Mouse (Mus musculus) embryo, embryonic 11.5 days (tissue): ENCODE data around the gene Lpcat2.

Experiments used
- DNase-seq: peaks from one replicate; pipeline ENCODE4 v3.0.0-alpha.2; 2012; ENCODE audit warnings: low read depth, low spot score

The Lpcat2 gene

DNA sequence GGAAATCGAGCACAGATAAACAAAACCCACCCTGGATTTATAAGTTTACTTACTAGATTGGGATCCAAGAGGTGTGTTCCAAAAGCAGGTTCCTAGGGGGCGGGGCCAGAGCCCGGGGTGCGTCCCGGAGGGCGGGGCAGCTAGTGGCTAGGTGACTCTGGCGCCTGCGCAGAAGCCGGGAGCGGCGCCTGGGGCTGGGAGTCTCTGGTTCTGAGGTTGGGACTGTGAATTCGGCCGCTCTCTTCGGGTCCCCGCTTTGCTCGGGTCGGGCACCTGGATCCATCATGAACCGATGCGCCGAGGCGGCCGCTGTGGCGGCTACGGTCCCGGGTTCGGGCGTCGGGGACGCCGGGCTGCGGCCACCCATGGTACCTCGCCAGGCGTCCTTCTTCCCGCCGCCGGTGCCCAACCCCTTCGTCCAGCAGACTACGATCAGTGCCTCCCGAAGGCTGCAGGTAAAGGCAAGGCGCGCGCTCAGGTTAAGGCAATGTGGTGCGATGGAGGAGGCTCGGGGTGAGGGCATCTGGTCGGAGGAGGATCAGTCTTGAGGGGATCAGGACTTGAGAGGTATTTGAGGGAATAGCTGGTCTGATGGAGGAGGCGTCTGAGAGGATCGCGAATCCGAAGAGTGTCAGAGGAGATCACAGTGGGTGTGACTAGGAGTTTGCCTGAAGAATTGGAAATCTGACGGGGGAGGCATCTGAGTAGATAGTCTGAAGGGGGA is at the start of gene Lpcat2:
Gene Lpcat2, plus strand, starts transcription at position 169 of the 724 bp plus-strand sequence.
- DNase-seq = peak; percentile 46

DNA sequence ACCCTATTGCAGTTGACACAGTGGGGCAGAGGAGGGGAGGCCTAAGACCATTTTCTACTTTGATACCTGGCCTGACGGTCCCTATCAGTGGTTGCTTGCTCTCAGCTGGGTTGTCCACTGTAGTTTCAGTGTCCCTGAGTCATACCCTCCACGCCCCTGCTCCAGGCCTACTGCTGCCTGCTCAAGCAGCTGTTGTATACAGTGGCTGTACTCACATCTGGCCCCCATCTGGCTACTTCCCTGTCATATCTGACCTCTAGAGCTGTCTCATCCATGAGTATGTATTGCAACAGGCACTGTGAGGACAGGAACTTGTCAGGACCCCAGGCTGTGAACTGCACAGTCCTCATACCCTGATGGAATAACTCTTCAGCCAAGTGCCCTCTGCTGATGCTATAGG is 42.4 kb upstream of the Lpcat2 start:
- no peak for DNase-seq

DNA sequence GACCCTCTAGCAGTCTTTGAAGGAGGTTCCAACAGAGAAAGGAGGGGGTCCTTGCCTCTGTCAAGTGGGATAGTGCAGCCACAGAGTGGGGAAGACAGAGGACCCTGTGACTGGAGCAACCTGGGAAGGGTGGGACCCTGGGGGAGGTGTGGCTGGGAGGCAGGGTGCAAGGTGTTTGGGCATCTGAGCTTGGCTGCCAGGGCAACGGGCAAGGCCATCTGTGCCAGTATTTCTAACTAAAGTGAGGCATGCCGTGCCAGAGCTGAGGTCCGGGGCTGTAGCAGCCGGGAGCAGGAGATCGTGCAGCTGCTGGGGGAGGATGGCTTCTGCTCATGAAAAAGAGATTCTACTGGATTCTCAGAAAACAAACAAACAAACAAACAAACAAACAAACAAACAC is 39.5 kb upstream of the Lpcat2 start:
- no peak for DNase-seq

DNA sequence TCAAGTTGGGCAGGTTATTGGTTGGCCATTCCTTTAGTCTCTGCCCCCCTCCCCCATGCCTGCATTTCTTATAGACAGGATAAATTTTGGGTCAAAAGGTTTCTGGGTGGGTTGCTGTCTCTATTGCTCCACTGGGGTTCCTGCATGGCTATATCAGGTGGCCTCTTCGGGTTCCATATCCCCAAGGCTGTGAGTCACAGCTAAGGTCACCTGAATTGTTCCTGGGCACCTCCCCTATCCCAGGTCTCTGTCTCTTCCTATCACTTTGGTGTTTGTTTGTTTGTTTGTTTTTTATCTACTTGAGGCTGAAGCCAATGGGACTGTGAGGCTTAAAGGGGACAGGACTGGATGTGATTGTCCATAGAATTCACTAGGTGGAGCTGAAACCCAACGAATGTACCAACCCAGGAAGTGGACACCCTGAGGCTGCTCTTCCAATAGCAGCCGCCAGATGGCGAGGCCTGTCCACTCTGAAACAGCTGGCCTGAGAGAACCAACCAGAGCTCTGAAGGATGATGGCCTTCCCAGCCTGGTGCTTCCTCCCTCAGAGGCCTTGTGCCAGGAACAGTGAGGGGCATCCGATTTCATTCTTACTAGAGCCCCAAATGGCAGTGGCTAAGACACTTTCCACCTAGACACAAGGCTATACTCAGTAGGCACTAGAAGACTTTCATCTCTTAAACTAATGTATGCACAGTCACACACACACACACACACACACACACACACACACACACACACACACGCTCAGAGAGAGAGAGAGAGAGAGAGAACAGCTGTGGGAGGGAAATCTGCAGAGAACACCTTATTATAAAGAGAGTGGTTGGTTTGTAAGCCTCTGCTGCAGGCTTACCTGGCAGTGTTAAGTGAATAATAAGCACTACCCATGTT is 37.0 kb upstream of the Lpcat2 start:
- DNase-seq = peak; percentile 87

DNA sequence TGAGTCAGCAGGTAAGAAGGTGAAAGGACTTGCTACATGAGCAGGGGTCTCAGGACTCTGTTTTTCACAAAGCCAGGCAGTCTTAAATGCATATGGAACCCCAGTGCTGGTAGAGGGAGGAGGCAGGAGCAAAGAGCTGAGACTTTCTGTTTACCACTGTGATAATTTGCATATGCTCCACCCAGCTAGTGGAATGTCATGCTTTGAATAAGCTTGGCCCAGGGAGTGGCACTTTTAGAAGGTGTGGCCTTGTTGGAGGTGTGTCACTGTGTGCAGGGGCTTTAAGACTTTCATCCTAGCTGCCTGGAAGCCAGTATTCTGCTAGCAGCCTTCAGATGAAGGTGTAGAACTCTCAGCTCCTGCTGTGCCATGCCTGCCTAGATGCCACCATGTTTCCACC is 34.0 kb upstream of the Lpcat2 start:
- DNase-seq = no peak

DNA sequence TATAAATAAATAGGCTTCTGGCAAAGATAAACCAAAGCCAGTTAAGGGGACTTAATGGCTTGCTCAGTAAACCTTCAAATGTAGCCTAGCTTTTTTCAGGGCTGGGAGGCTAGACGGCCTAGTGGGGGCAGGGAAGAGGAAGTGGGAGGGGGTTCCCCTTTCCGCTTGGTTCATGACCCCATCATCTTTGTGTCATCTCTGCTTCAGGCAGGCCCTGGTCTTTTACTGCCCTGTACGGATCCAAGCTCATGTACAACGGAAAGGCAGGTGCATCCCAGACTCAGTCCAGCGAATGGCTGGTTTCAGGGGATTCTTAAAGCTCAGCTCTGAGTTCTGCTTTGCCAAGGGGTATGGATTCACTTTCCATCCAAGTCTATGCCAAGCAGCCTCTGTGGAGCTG is 32.8 kb upstream of the Lpcat2 start:
- no peak for DNase-seq

DNA sequence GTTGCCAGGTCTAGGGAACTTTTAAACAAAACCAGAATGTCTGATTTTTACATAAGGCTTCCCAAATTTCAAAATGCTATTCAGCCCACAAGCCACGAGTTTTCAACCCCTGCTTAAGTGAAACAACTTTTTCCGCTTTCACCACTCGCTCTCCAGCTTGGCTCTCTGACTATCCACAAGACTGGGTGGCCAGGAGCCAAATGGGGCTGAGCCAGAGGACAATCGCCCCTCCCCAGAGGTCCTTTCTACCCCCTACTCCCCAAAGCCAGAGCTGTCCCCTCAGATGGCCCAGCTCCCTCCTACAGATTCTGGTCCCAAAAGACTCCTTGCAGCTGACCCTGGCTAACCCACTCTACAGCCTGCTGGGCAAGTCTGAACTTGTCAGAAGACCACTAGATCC is 29.1 kb upstream of the Lpcat2 start:
- DNase-seq = no peak

DNA sequence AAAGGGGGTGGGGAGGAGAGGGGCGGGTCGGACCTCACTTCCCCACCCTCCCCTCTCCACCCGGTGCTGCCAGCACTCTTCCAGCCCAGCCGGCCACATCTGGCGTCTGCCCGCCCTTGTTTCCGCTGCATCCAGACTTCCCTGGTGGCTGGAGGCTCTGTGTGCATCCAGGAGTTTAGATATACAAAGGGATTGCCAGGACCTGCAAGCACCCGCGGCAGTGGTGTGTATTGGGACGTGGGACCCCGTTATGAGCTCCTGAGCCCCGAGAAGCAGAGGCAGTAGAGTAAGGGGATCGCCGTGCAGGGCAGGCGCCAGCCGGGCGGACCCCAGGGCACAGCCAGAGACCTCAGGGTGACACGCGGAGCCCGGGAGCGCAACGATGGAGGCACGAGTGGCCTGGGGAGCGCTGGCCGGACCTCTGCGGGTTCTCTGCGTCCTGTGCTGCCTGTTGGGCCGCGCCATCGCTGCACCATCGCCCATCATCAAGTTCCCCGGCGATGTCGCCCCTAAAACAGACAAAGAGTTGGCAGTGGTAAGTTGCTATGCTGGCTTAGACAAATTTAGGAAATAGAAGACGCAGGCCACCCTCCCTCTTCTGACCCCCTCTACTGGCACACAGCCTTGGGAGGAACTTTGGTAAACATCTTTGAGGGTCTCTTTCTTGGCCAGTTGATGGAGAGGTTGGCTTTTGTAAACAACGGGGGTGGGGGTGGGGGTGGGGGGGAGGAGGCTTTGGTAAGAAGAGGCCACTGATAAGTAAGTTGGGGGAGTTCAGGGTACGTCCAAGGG is 27.7 kb upstream of the Lpcat2 start, which contains the start of gene Mmp2:
Gene Mmp2, plus strand, starts transcription at position 49 of the 792 bp plus-strand sequence.
- DNase-seq = peak; percentile 53

DNA sequence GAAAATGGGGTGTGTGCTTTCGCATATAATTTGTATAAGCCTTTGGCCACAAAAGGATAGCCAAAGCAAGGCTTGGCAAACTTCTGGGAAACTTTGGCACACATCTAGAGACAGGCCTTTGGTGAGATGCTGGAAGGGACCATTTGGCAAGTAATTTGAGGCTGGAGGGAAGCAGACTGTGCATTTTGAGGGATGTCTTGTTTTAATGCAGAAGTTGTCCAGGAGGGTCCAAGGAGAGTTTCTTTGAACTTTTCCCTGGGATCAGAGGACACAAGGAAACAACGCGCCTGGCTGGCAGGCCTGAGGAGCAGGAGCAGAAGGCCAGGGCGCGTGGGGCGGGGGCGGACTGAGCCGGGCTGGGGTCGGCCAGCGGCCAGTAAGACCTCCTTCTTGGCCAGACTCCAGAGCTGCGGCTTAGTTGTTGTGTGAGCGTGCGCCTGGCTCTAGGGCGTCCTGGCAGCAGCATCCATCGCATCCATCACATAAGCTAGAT is 26.8 kb upstream of the Lpcat2 start:
- no peak for DNase-seq

DNA sequence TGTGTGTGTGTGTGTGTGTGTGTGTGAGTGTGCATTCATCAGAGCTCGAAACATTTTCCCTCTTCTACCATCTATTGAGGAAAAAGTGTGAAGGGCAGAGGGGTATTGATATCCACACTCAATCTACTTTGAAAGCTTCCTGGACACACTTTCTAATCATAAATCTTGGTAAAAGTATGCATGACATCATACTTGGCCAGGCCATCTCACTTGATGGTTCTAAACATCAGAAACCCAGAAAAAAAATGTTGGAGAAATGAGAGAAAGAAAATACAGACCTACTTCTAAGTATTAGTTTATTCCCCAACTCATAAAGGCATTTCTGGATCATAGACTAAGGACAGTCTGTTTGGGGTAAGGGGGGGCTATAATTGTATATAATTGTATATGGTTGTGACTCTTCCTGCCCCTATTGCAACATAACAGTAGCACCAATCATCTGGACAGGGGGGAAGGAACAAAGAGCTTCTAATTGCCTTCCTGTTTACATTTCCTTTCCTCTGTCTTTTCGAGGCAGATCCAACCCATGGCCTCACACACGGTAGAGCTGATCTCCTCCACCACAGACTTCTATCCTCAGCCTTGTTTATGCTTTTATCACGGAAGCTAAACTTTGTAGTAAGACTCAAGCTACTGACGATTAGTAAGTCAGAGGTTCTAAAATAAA is 20.9 kb upstream of the Lpcat2 start:
- DNase-seq = no peak

DNA sequence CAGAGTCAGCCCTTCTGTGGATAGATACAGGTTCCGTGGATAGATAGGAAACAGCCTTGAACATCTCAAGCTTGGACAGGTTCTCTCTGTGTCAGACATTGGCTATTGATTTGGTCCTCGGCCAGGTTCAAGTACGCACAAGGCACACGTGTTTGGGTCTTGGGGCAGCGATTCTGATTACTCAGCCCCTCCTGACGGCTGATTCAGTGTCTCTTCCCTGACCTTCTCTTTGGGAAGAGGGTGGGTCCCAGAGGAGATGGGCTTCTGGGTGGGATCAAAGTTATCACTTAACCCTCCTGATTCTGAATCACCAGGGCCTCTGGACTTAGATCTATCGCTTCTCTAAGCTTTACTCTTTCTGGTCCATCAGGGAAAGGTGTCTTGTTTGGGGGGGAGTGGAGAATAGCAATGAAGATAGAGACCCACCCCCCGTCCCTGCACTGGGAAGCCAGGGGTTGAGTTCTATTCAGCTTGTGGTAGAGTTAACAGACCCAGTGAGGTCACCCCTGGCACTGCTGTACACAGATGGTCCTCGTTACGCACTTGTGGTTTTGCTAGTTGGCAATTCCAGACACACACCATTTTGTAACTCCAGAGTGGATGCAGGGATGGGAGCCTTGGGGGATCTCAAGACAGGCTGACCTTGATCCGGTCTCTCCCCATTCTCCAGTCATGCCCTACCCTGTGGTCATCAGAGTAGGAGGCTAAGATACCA is 20.2 kb upstream of the Lpcat2 start:
- DNase-seq = no peak

DNA sequence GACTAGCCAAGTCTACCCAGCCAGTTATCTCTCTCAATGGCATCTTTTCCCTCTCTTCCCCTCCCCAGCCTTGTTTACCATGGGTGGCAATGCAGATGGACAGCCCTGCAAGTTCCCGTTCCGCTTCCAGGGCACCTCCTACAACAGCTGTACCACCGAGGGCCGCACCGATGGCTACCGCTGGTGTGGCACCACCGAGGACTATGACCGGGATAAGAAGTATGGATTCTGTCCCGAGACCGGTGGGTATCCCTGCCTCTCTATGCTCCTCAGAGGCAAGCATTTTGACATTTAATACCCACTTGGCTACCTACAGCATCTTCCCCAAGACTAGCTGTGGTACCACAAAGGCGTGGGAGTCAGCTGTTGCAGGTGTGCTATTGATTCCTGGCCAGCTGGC is 19.2 kb upstream of the Lpcat2 start:
- DNase-seq = no peak

DNA sequence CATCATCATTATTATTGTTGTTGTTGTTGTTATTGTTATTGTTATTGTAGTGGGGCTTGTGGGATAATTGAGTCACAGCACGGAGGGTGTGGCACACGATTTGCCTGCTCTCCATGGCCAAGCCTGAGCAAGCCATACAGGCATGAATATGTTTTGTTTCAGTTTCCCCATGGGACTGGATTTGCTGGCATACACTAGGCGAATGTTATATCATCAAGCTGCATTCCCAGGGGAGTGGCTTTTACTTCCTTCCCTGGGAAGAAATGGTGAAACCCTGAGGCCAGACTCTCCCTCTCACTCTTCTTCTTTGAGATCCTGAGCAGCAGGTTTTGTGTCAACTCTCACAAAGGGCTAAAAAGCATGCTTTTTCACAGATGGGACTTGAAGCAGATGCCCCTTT is 16.5 kb upstream of the Lpcat2 start:
- DNase-seq = no peak

DNA sequence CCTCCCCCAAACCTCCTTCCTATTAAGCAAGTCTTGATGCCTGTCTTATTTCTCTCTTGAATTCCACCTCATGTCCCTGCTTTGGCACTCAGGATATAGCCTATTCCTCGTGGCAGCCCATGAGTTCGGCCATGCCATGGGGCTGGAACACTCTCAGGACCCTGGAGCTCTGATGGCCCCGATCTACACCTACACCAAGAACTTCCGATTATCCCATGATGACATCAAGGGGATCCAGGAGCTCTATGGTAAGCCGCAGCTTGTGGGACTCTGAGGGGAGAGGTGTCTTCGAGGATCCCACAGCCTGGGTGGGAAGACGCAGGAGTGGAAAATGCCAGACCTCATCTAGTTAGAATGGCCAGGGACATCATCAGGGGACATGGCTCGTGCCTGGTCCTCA is 16.0 kb upstream of the Lpcat2 start:
- no peak for DNase-seq

DNA sequence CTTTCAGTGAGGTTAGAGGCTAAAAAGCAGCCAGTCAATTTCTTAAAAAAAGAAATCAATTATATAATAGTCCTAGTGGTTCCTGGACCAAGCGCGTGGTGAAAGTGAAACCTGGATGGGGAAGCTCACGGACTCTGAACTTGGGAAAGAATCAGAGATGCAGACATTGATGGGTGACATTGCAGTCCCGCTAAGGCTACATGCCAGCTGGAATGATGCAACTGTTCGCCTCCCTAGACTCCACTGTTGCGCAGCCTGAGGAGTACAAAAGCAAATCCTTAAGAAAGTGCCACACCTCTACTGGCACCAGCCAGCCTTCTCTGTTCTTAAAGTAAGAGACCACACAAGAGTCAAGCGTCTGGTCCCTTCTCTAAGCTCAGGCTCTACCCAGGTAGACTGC is 15.3 kb upstream of the Lpcat2 start:
- DNase-seq = no peak

DNA sequence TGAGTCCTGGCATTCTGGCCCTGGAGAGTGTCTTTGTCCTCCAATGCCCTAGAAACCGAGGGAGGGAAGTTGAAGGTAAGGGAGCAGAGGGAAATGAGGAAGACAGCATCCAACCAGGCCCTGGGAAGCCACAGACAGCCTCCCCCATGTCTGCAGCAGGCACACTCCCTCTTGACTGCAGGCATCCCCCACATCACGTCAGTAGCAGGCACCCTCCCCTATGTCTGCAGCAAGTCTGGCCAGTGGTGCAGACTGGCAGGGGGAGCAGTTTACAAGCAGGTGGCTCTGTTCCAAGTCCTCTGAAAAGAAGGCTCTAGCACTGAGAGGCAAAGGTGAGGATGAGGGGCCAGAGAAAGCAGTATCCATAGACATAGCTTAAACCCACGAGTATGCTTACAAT is 8.5 kb upstream of the Lpcat2 start:
- DNase-seq = no peak

DNA sequence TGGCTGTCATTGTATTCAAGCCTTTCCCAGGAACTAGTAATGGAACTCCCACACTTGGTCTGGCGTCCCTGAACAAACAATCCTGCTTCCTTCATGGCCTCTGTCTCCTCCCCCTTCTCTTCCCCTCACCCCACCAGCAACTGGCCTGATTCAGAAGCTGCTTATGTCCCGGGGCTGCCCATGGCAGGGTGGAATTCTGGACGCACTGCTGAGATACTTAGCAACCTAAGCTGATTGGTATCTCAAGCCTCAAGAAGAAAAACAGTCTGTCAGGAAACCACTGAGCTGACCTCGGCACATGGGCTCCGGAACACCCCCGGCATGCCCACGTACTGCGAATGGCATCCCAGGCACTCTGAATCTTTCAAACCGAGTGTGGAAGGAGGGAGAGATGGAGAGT is 7.8 kb upstream of the Lpcat2 start:
- no peak for DNase-seq

DNA sequence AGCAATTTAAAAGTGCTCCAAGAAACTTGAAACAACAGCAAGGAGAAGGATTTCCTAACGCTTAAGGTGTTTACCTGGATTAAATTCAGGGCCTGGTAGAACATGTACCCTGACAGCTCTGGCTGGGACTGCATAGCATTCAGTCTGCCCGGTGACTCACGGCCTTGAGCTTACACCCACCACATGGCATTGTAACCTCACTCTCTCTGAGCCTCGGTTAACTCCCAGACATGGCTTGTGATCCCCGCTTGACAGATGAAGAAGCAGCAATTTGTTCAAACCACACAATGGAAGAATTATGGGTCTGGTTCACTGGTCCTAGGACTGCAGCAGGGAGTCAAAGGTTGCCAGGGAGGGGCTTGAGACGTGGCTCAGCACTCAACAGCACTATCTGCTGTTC is 5.9 kb upstream of the Lpcat2 start:
- DNase-seq = no peak

DNA sequence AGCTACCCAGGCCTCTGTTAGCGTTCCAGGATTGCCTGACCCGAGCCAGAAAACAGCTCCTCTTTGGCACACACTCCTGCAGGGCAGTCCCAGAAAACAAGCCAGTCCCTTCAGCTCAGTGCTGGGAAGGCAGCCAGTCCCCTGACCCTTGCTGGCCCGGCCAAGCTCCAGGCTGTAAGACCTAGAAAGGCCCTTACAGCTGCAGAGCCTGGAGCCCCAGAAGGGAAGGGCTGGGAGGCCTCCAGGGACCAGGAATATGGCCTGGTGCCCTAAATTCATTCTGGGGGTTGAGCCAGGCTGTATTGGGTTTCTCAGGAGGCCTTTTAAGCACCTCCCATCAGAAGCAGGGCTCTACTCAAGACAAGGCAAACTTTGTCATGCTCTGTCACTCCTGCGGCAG is 4.9 kb upstream of the Lpcat2 start:
- no peak for DNase-seq

DNA sequence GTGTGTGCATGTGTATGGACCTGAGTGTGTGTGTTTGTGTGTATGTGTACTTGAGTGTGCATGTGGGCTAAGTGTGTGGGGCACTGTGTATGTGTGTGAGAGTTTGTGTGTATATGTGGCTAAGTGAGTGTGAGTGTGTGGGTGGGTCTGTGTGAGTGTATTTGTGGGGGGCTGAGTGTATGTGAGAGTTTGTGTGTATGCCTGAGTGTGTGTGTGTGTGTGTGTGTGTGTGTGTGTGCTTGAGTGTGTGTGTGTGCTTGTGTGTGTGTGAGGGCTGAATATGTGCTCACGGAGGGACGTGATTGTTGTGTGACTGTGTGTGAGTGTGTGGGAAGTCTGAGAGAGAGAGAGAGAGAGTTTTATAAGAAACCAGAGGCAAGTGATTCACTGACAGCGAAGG is 3.8 kb upstream of the Lpcat2 start:
- DNase-seq = no peak
